Mouse (Mus musculus) layer of hippocampus, adult 9-11 months (tissue): ENCODE results near the gene Cnih4.

Experiments used
- DNase-seq: peaks from one replicate; pipeline ENCODE4 v3.0.0; 2022

Cnih4 gene

GRCm38 (mm10) chr1:181143950-181144836 lies at the start of gene Cnih4, which contains the start of gene Nvl:
TSS of gene Cnih4 (plus strand) at chr1:181144693.
TSS of gene Nvl (minus strand) at chr1:181144204.
- peak; percentile 93 for DNase-seq

DNA sequence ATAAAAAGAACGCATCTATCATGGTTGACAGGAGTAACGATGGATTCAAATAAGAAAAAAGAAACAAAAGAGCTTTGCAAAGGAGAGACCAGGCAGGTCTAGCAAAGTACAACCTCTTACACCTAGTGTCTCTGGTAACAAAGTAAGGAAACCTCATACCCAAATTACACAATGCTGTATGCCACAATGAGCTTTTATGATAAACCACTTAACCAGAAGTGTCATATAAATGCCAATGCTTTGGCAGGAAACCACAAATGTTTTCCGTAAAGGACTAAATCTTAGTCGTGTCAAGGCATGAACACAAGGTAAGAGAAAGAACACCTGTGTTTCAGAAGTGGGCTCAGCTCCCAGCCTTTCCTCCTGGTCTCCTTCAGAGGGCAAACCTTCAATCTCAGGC lies 27.4 kb upstream of the Cnih4 start:
- DNase-seq: no peak

DNA sequence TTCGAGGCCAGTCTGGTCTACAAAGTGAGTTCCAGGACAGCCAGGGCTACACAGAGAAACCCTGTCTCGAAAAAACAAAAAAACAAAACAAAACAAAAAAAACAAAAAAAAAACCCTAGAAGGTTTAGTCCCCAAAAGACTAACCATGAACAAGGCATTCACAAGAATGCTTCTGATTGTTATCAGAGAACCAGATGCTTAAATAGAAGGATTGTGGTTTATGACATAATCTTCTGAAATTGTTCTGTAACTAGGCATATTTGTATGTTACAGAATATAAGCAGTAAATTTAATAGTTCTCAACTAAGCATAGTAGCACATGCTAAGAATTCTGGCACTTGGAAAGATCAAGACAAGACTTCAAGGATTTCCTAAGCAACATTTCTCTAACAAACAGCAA lies 20.3 kb upstream of the Cnih4 start:
- no peak for DNase-seq

- no peak for DNase-seq
Measured at GRCm38 (mm10) chr1:181125916-181126315, 18.6 kb upstream of the Cnih4 start.

DNA sequence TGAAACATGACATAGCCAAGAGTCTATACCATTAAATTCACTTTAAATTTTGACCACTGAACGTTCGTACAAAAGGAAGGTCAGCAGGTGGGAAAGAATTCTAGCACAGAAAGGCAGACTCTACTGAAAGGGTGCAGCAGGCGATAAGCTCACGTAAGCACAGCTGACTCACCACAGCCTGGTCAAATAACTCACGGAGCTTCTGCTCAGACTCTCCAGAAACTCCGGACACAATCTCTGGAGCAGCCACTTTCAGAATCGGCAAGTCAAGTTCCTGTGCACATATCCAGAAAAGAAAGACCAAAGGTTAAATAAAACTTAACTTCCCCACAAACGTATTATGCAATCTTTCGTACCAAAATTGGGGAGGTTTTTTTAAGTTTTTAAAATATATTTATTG lies 17.7 kb upstream of the Cnih4 start:
- no peak for DNase-seq

- DNase-seq: no peak
Measured at GRCm38 (mm10) chr1:181131915-181132314, 12.6 kb upstream of the Cnih4 start.

DNA sequence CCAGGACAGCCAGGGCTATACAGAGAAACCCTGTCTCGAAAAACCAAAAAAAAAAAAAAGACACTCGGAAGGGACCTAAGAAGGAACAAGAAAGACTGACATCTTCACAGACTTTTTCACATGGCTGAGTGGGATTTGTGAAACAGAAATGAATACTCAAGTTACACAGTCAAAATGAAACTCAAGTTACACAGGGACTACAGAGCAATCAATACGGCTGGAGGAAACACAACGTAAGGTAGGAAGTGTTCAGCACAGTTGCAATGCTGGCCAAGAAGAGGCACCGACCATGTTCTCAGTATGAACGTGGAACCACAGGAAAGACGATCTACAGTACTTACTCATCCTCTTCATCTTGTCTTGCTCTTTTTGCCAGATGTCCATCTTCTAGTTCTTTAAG lies 5.8 kb upstream of the Cnih4 start:
- DNase-seq: no peak

GRCm38 (mm10) chr1:181143609-181143949 lies 914 bp upstream of the Cnih4 start:
- DNase-seq: no peak

DNA sequence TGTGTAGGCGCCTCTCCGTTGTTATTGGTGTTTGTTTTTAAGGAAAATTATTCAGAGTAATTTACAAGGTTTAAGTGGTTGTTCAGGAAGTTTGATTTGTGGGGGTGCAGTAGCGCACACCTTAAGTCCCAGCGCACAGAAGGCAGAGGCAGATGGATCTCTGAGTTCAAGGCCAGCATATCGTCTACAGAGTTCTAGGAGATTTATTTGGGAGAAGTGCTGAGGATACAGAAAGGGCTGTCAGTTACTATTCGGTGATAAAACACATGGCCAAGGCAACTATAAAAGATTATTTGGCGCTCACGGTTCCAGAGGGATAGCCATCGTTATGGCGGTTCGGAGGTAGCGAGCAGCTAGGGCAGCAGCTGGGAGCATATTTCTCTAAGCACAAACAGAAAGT lies 473 bp downstream of the Cnih4 start:
- DNase-seq: no peak

GRCm38 (mm10) chr1:181146187-181146586 lies 1.7 kb downstream of the Cnih4 start:
- DNase-seq: no peak

DNA sequence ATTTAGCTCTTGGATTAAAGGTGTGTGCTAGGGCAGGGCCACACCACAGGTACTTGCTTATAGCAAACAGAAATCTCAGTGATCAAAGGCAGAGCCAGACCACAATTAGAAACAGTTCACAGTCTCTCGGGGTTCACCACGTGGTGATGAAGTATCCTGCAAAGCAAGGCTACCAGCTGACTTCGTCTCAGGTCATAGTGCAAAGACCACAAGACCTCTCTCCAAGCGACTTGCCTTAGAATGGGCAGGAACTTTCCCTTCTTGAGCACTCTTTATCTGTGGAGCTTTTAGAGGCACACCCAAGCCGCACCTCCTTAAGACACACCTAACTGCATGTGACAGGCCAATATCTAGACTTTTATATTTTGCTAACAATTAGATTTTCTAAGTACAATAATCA lies 4.0 kb downstream of the Cnih4 start:
- no peak for DNase-seq

GRCm38 (mm10) chr1:181149373-181150017 lies 5.0 kb downstream of the Cnih4 start:
- no peak for DNase-seq

DNA sequence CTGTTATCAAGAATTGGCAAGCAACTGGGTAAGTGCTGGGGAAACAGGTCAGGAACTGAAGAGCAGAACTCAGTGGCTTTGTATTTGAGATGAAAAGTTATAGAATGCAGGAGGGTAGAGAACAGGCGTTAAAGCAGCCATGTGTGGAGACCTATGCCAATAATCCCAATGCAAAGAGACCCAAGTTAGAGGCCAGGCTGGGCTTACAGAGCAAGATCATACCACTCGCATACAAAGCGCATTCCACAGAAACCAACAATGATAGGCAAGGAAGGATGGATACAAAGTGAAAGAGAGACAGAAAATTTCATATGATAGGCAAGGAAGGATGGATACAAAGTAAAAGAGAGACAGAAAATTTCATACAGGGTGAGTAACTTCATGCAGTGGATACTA lies 5.9 kb downstream of the Cnih4 start:
- DNase-seq: no peak

DNA sequence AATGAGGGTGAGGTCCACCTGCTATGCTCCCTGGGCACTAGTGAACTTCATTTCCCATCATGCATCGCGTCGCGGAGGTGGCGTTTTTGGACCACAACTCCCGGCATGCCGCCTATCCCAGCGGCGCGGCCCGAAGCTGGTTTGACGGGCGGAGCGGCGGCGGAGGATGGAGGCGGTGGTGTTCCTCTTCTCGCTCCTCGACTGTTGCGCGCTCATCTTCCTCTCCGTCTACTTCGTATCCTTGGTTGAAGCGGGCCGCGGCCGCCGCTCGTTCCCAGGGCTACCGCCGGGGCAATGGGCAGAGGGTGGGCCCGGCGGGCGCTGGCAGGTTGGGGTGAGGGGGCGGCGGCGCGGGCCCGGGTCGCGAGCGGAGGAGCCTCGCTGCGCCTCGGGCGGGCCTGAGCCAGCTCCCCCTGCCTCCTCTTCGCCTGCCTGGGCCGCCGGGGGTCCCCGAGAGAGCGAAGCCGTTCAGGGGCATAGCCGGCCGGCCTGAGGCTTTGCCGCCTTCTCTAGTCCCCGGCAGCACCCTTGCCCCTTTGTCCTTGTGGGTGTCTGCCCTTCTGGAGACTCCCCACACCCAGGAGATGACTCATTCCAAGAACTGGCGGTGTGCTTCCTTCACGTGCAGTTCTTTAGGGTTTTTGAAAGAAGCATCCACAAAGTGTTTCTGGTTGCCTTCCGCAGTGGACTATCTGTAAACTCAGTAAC lies 6.5 kb downstream of the Cnih4 start:
- peak; percentile 91 for DNase-seq

- DNase-seq: no peak
Measured at GRCm38 (mm10) chr1:181151541-181151940, 7.0 kb downstream of the Cnih4 start.

DNA sequence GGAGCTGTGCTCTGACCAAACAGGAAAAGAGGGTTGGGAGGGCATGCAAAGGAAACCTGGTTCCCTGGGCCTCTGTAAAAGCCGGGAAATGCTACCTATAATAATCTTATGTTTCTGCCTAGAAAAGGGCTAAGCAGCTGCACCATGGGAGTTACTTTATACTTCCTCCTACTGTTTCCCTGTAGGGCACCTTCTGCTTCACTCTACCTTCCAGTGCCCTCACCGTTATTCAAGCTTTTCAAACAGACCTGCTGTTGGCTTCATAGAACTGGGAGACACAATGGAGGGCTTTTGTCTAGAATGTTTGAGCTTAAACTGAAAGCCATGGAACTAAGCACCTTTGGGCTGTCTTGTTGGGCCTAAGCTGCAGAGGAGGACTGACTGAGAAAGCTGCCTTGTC lies 23.3 kb downstream of the Cnih4 start:
- DNase-seq: no peak

GRCm38 (mm10) chr1:181168377-181168776 lies 23.9 kb downstream of the Cnih4 start:
- DNase-seq: no peak

GRCm38 (mm10) chr1:181170210-181170609 lies 25.7 kb downstream of the Cnih4 start:
- DNase-seq: no peak

DNA sequence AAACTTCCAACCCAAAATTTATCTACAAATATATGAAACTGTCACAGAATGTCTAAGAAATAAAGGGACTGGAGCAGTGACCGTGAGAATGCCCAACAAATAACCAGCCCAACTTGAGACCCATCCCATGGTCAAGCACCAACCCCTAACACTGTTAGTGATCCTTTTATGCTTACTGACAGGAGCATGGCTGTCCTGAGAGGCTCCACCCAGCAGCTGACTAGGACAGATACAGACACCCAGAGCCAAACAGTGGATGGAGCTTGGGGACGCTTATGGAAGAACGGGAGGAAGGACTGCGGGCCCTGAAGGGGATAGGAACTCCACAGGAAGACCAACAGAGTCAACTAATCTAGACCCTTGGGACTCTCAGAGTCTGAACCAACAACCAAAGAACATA lies 44.4 kb downstream of the Cnih4 start:
- no peak for DNase-seq

DNA sequence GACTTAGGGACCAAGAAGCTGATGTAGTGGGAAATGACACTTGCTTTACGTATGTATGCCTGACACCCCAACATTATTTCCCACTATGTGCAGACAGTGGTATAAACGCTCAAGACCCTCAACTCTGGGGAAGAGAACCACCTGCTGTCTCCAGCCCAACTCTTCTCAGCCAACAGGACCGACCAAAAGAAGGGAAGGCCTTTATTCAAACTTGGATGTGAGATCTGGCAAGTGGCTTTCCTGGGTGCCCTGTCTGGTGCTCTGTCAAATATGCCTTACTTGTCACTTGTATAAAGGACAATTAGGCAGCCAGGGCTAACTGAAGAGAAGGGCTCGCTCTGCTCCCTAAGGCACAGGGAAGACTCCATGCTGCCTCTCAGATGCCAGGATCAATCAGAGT lies 55.0 kb downstream of the Cnih4 start:
- DNase-seq: no peak

GRCm38 (mm10) chr1:181210147-181210546 lies 65.7 kb downstream of the Cnih4 start:
- DNase-seq: no peak

GRCm38 (mm10) chr1:181210601-181211402 lies 66.3 kb downstream of the Cnih4 start:
- no peak for DNase-seq

DNA sequence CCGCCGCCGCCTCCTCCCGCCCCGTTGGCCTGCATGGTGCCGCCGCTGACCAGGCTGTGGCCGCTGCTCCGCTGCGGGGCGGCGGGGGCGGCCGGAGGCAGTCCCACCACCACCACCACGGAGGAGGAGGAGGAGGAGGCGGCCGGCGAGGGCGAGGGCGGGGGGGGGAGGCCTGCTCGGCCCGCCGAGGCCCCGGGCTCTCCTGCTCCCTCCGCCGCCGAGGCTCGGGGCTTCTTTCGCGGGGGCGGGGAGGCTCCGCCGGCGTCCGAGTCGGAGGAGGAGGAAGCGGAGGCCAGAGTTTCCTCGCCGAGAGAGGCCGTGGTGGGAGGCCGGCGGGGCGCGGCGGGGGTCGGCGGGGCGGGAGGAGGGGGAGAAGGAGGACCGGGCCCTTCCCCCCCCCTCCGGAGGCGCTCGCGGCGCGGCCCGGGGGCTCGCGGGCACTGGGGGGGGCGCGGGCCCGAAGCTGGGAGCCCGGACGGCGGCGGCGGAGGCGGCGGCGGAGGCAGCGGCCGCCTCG lies 67.0 kb downstream of the Cnih4 start:
- no peak for DNase-seq
